Mouse (Mus musculus) spleen, adult 2 months (tissue): ENCODE data around the gene Enpp1. TPM values are rescaled to one million over a fixed set of nuclear protein-coding genes. Genes with fewer than 3 reads are reported as not detected.
A peak's percentile ranks its signal among the peaks of the same experiment; 100 is the strongest.

Experiments
- DNase-seq, 2 experiments: peaks; one replicate each; pipeline versions ENCODE4 v3.0.0 to v3.0.0-alpha.2; 2012 to 2021; ENCODE audit warnings: low spot score in 2 of 2, low read depth in 1 of 2
- H3K27ac ChIP-seq: fragments of 200-500 bp; 2 replicates; pipeline ENCODE4 v1.5.1; 2012; ENCODE audit warnings: low read length, inconsistent platforms; ENCODE audit not compliant: insufficient read depth
- H3K27me3 ChIP-seq: fragments of 200-500 bp; 2 replicates; pipeline ENCODE4 v1.6.1; 2012; ENCODE audit warnings: mild to moderate bottlenecking, moderate library complexity, low read length, inconsistent platforms; ENCODE audit not compliant: control insufficient read depth, insufficient read depth
- H3K36me3 ChIP-seq: fragments of 200-500 bp; 2 replicates; pipeline ENCODE4 v1.6.1; 2012; ENCODE audit warnings: mild to moderate bottlenecking, low read length, inconsistent platforms; ENCODE audit not compliant: control insufficient read depth, insufficient read depth
- H3K4me1 ChIP-seq: fragments of 200-500 bp; 2 replicates; pipeline ENCODE4 v1.6.1; 2011; ENCODE audit warnings: inconsistent platforms; ENCODE audit not compliant: control insufficient read depth, insufficient read depth, insufficient read length
- H3K4me3 ChIP-seq: fragments of 200-500 bp; 2 replicates; pipeline ENCODE4 v1.5.1; 2011; ENCODE audit warnings: mild to moderate bottlenecking, inconsistent platforms; ENCODE audit not compliant: insufficient read depth, insufficient read length; ENCODE audit errors: extremely low read depth
- CTCF ChIP-seq: fragments of 200-500 bp; IDR thresholded peaks from 2 replicates; pipeline ENCODE4 v1.5.1; 2011; ENCODE audit warnings: mild to moderate bottlenecking, inconsistent platforms; ENCODE audit not compliant: insufficient read depth, insufficient read length, insufficient replicate concordance; ENCODE audit errors: extremely low read depth
- POLR2A ChIP-seq: fragments of 200-500 bp; IDR thresholded peaks from 2 replicates; pipeline ENCODE4 v1.6.1; 2011; ENCODE audit warnings: low read depth, low read length, inconsistent platforms
- WGBS: fragments of 180-500 bp; shearing (Covaris S2); methylation state at CpG from one replicate; pipeline ENCODE4 v1.1.7; 2018; 5-methylcytosine and 5-hydroxymethylcytosine counted together
- polyA plus RNA-seq: library from polyadenylated mRNA; depleted of rRNA; stranded (reverse); fragments of >200 nt; gene quantifications from 2 replicates; pipeline ENCODE4 v1.2.3, GENCODE M21; 2012; rRNA removed

Gene Enpp1
- polyA plus RNA-seq, 1 experiment, result 3.2 TPM

DNA sequence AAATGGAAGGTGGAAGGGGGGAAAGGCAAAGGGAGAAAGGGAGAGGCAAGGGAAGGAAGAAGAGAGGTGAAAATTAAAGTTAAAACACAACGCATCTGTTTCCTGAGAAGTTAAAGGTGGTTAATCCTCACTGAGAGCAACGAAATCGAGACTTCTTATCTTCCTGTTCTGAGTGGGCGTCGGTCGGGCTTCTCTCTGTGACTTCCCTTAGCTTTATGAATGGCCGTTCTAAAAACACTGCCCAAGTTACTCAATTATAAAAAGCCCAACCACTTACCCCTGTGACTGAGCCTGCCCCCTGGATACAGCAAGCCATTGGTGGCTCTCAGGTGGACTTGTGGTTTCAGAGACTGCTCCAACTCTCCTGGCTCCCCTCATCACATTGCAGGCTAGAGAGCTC, 119.0 kb downstream of the Enpp1 start:
- WGBS, result 2% methylated on average over 7 of the region's 7 CpGs

DNA sequence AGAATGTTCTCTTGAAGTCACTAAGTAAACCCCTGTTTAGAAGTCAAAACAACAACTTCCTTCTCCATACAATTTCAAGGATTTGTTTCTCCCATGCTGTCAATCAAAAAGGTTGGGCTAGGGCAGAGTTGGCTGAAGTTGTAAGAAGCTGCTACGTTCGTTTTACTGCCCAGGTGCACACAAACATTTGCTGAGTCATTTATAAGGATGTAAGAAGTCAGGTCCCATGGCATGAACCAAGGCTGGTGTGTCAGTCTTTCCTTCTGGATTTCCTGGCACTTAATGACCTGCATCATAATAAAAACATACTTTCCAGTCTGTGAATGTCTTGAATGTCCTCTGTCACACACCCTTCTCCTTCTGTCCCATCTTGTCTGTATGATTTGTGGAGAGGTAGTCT, 119.6 kb downstream of the Enpp1 start:
- Histone ChIP-seq H3K4me3 (no peak overlapping the region), H3K27ac (no peak overlapping the region), H3K36me3 (no peaks in the 10 kb centered on the region), H3K4me1 (no peaks in the 10 kb centered on the region), H3K27me3 (peaks cover 4% of the 10 kb centered on the region; the same call in 1 of the 2 replicates)
- DNase-seq, result no peak
- 29% methylated on average over 2 of the region's 2 CpGs for WGBS
- no peak for TF ChIP-seq POLR2A
- no peak for TF ChIP-seq CTCF

More for the DNA sequence above, 119.0 kb downstream of the Enpp1 start:
- no peak overlapping the region for H3K4me3 ChIP-seq
- 0 out of 2 replicates have a peak overlapping the region, but pooled peaks have one; percentile 25 for H3K27ac ChIP-seq
- no peak for DNase-seq
- H3K4me1 ChIP-seq, result no peaks in the 10 kb centered on the region
- H3K27me3 ChIP-seq, result peaks cover 4% of the 10 kb centered on the region; the same call in 1 of the 2 replicates
- H3K36me3 ChIP-seq, result no peaks in the 10 kb centered on the region
- no peak for TF ChIP-seq POLR2A
- TF ChIP-seq CTCF, result no peak

DNA sequence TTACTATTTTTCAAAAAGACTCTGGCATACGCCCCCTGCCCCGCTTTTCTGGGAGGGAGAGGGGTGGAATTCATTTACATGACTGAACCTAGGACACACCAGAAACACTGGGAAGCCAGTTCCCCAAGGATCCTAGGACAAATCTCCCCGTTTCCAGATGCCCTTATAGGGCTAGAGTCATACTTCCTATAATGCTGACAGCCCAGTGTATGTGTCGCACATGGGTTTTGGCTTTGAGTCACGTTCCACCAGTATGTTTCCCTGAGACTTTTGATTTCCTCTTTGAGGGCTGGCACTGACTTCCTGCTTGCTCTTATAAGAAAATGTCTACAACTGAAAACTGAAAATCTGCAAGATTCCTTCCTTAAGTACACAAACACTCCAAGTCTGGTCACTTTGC, 120.2 kb downstream of the Enpp1 start:
- H3K27ac ChIP-seq, result no peak overlapping the region
- H3K27me3 ChIP-seq, result peaks cover 4% of the 10 kb centered on the region; the same call in 1 of the 2 replicates
- WGBS, result 40% methylated on average over 5 of the region's 5 CpGs
- no peak for DNase-seq
- H3K4me3 ChIP-seq, result no peak overlapping the region
- TF ChIP-seq CTCF (no peak), POLR2A (no peak)
- no peaks in the 10 kb centered on the region for H3K36me3 ChIP-seq
- H3K4me1 ChIP-seq, result no peaks in the 10 kb centered on the region

DNA sequence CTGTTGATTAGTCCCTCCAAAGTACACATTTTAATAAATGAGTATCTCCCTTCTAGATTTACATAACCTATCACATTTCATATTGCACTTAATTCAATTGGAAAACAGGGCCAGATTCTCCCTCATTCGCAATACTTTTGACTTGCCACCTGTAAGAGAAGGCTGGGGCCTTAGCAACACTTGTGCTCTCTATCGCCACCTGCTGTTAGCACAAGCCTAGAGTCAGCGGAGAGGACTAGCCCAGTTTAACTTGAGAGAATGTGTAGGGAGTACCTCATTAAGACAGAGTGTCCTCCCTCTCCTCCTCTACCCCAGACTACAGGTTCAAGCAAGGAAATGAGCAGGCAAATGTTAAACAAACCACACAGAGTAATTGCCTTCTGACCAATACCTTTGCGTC, 120.8 kb downstream of the Enpp1 start:
- Histone ChIP-seq H3K27me3 (peaks cover 4% of the 10 kb centered on the region; the same call in 1 of the 2 replicates), H3K36me3 (no peaks in the 10 kb centered on the region), H3K4me1 (no peaks in the 10 kb centered on the region), H3K27ac (no peak overlapping the region), H3K4me3 (no peak overlapping the region)
- WGBS, result 35% methylated on average over 4 of the region's 4 CpGs
- peak; percentile 67; the same call in 1 of the 2 replicates for TF ChIP-seq CTCF
- TF ChIP-seq POLR2A, result no peak
- peak; percentile 8 to 59 for DNase-seq

DNA sequence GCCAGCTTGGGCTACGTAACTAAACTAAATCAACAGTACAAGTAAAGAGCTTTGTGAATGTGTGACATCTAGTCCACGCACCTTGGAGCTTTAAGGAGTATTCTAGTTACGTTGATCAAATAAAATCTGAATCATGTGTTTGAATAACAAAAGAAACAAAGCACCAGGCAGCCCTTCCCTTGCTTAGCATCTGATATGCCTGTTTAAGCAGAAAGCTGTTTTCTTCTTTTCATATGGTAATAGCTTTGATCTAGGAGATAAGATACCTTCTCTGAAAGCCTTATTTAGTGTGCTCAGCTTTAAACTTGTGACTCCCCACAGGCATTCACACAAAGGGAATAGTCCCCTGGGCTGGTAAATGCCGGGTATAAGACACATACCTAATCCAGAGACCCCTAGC, 121.4 kb downstream of the Enpp1 start:
- Histone ChIP-seq H3K27ac (no peak overlapping the region), H3K4me3 (no peak overlapping the region), H3K27me3 (peaks cover 3% of the 10 kb centered on the region; the same call in 1 of the 2 replicates), H3K36me3 (no peaks in the 10 kb centered on the region), H3K4me1 (no peaks in the 10 kb centered on the region)
- 84% methylated on average over 4 of the region's 4 CpGs for WGBS
- TF ChIP-seq CTCF (no peak), POLR2A (no peak)
- DNase-seq, result no peak

DNA sequence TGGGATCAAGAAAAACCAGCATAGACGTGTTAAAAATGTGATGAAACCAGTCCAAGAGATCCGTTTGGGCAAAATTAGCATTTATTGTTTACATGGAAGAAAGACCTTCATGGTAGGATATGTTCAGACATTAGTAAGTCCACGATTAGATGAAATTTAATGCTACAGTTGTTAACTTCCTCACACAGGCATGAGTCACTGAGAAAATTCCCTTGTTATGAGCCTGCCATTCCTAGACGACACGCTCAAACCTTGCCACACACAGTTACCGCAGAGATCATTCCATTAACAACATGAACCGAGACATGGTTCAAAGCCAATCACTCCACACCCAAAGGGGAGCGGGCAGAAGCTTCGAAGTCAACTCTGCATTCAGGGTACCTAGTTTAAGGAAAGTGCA, 122.7 kb downstream of the Enpp1 start:
- no peaks in the 10 kb centered on the region for H3K27me3 ChIP-seq
- no peak overlapping the region for H3K27ac ChIP-seq
- no peak overlapping the region for H3K4me3 ChIP-seq
- no peaks in the 10 kb centered on the region for H3K4me1 ChIP-seq
- no peak for DNase-seq
- no peak for TF ChIP-seq POLR2A
- TF ChIP-seq CTCF, result no peak
- H3K36me3 ChIP-seq, result no peaks in the 10 kb centered on the region
- 90% methylated on average over 9 of the region's 9 CpGs for WGBS

DNA sequence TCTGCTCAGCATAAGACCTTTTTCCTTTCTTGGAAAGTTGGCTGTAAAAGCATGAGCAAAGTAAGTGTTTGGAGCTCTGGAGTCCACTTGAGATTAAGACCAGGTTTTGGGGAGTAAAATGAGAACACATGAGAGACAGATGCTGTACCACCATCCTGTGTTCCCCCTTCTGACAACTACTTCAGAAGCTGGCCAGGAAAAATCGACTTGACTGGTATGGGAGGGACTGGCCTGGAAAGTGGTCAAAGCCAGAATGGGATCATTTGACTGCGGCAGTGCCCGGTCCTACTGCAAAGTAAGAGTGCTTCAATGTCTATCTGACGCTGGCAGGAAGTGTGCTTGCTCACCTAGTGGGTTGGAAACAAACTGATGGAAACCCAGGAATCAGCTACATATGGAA, 123.1 kb downstream of the Enpp1 start:
- no peaks in the 10 kb centered on the region for H3K27me3 ChIP-seq
- no peaks in the 10 kb centered on the region for H3K4me1 ChIP-seq

More for the DNA sequence above, 123.1 kb downstream of the Enpp1 start:
- no peaks in the 10 kb centered on the region for H3K36me3 ChIP-seq
- no peak for DNase-seq
- 82% methylated on average over 4 of the region's 4 CpGs for WGBS
- TF ChIP-seq POLR2A, result no peak
- no peak for TF ChIP-seq CTCF
- no peak overlapping the region for H3K4me3 ChIP-seq
- no peak overlapping the region for H3K27ac ChIP-seq

Other genes starting within 250 kb of the Enpp1 start
- 108 TPM in 2 replicates for gene Ccn2, start 116.7 kb downstream of the Enpp1 start, polyA plus RNA-seq
- 0.19 and 0.28 TPM in 2 replicates for gene Enpp3, start 130.7 kb upstream of the Enpp1 start, polyA plus RNA-seq
- gene Med23, start 157.8 kb upstream of the Enpp1 start, polyA plus RNA-seq, result 12.6 and 14.4 TPM in 2 replicates
- not detected in 2 replicates for gene Arg1, start 215.3 kb upstream of the Enpp1 start, polyA plus RNA-seq